Mouse (Mus musculus): ENCODE measurements at regions not wholly inside any gene's neighbourhood (a gene's known extent, or its start where the extent isn't known, plus 50 kb on each side); places are given as distances from the start of the nearest gene placed in this dataset.

GRCm38 (mm10) chr9:46738056-46738455 lies 260.5 kb upstream of the Gm4791 start:
- no peak for DNase-seq (ENCODE audit: low spot score in 2 of 2)

GRCm38 (mm10) chr9:46737446-46737845 lies 261.1 kb upstream of the Gm4791 start:
- no peak for DNase-seq (ENCODE audit: low spot score in 2 of 2)

- DNase-seq (ENCODE audit: low spot score in 2 of 2) = no peak
Observed at GRCm38 (mm10) chr9:46736232-46736631, 262.3 kb upstream of the Gm4791 start.

GRCm38 (mm10) chr9:46735664-46736067 lies 262.9 kb upstream of the Gm4791 start:
- peak; percentile 88 to 95 for DNase-seq (ENCODE audit: low spot score in 2 of 2)

GRCm38 (mm10) chr9:46728465-46728864 lies 270.1 kb upstream of the Gm4791 start:
- DNase-seq (ENCODE audit: low spot score in 2 of 2) = no peak

- DNase-seq (ENCODE audit: low spot score in 2 of 2) = peak; percentile 50 to 59
Observed at GRCm38 (mm10) chr9:46724231-46724630, 274.3 kb upstream of the Gm4791 start.

- no peak for DNase-seq (ENCODE audit: low spot score in 2 of 2)
Observed at GRCm38 (mm10) chr9:46713415-46713814, 285.1 kb upstream of the Gm4791 start.

GRCm38 (mm10) chr9:46704151-46704905 lies 294.2 kb upstream of the Gm4791 start:
- peak; percentile 25 for DNase-seq (ENCODE audit: low spot score in 2 of 2)

- no peak for DNase-seq (ENCODE audit: low spot score in 2 of 2)
Observed at GRCm38 (mm10) chr9:46703674-46704073, 294.9 kb upstream of the Gm4791 start.

- peak in 1 of 2 experiments; percentile 20 for DNase-seq (ENCODE audit: low spot score in 2 of 2)
Observed at GRCm38 (mm10) chr9:46702901-46703636, 295.5 kb upstream of the Gm4791 start.

GRCm38 (mm10) chr9:46702053-46702900 lies 296.3 kb upstream of the Gm4791 start:
- no peak for DNase-seq (ENCODE audit: low spot score in 2 of 2)

GRCm38 (mm10) chr9:46696171-46696570 lies 302.4 kb upstream of the Gm4791 start:
- DNase-seq (ENCODE audit: low spot score in 2 of 2) = no peak

- DNase-seq (ENCODE audit: low spot score in 2 of 2) = no peak
Observed at GRCm38 (mm10) chr9:46689331-46689730, 309.2 kb upstream of the Gm4791 start.

GRCm38 (mm10) chr9:46684113-46684850 lies 314.3 kb upstream of the Gm4791 start:
- DNase-seq (ENCODE audit: low spot score in 2 of 2) = no peak

GRCm38 (mm10) chr9:46672050-46672449 lies 326.5 kb upstream of the Gm4791 start:
- DNase-seq (ENCODE audit: low spot score in 2 of 2) = no peak

GRCm38 (mm10) chr9:46654422-46654821 lies 334.6 kb upstream of the 4931429L15Rik start:
- DNase-seq (ENCODE audit: low spot score in 2 of 2) = no peak

- no peak for DNase-seq (ENCODE audit: low spot score in 2 of 2)
Observed at GRCm38 (mm10) chr9:46647238-46647922, 327.6 kb upstream of the 4931429L15Rik start.

- no peak for DNase-seq (ENCODE audit: low spot score in 2 of 2)
Observed at GRCm38 (mm10) chr9:46645469-46645884, 325.7 kb upstream of the 4931429L15Rik start.

GRCm38 (mm10) chr9:46643551-46643950 lies 323.8 kb upstream of the 4931429L15Rik start:
- DNase-seq (ENCODE audit: low spot score in 2 of 2) = no peak

- no peak for DNase-seq (ENCODE audit: low spot score in 2 of 2)
Observed at GRCm38 (mm10) chr9:46642696-46643095, 322.9 kb upstream of the 4931429L15Rik start.
